Mouse (Mus musculus) cortical plate, adult 2 months (tissue): ENCODE measurements around the gene Tmem243.

ENCODE experiments used
- CTCF ChIP-seq: fragments of 200-500 bp; IDR thresholded peaks from 2 replicates; pipeline ENCODE4 v1.5.1; 2011; ENCODE audit warnings: mild to moderate bottlenecking, control low read depth, low read length; ENCODE audit not compliant: insufficient read depth; ENCODE audit errors: extremely low read depth
- POLR2A ChIP-seq: fragments of 200-500 bp; IDR thresholded peaks from 2 replicates; pipeline ENCODE4 v1.6.1; 2011; ENCODE audit warnings: mild to moderate bottlenecking, low read length, control low read depth; ENCODE audit not compliant: insufficient read depth; ENCODE audit errors: extremely low read depth

DNA sequence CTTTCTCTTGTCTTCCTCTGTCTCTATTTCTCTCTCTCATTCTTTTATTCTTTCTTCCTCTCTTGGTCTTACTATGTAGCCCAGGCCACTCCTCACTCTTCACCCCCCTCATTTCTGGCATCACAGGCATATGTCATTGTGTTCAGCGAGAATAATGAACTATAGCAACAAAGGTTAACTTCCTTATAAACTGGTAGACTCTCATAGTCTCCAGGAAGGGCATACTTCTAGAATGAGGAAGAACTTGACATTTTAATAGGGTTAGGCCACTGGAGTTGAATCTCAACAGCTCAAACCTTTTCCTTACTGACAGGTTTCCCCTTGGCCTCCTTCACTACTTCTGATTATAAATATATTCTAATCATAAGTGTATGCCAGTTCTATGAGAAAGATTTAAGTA, 86.0 kb downstream of the Tmem243 start:
- no peak for TF ChIP-seq POLR2A
- TF ChIP-seq CTCF: no peak
